Mouse (Mus musculus): ENCODE data around the gene Pcx. TPM values are rescaled to one million over a fixed set of nuclear protein-coding genes. Genes with fewer than 3 reads are reported as not detected.

The Pcx gene
- polyA plus RNA-seq, 1 experiment from 2014 or later: 19.6 TPM

- H3K9me3 ChIP-seq (ENCODE audit: control insufficient read depth, low read length): no peaks in the 10 kb centered on the region
- H3K27ac ChIP-seq (ENCODE audit: low read depth, low read length): no peak overlapping the region
- no peak overlapping the region for H3K4me3 ChIP-seq (ENCODE audit: low read depth, low read length)
- no peaks in the 10 kb centered on the region for H3K4me1 ChIP-seq (ENCODE audit: control insufficient read depth, insufficient read depth, low read length)
- DNase-seq (ENCODE audit: low spot score) (no peak), ATAC-seq (ENCODE audit: insufficient read depth, low FRiP score, low TSS enrichment) (no peak)
- H3K9ac ChIP-seq (ENCODE audit: low read length): no peak overlapping the region
- H3K36me3 ChIP-seq (ENCODE audit: control insufficient read depth, insufficient read depth, low read length): no peaks in the 10 kb centered on the region
- 53% methylated on average over 7 of the region's 7 CpGs for WGBS
- H3K4me2 ChIP-seq (ENCODE audit: low read depth): no peak overlapping the region
- H3K27me3 ChIP-seq (ENCODE audit: control insufficient read depth, insufficient read depth, low read length): no peaks in the 10 kb centered on the region
Measured at GRCm38 (mm10) chr19:4593792-4594522, 83.7 kb downstream of the Pcx start.

GRCm38 (mm10) chr19:4596071-4596470 is 85.8 kb downstream of the Pcx start:
- DNase-seq (ENCODE audit: low spot score) (no peak), ATAC-seq (ENCODE audit: insufficient read depth, low FRiP score, low TSS enrichment) (no peak)
- WGBS: 82% methylated on average over 2 of the region's 2 CpGs
- Histone ChIP-seq H3K27ac (ENCODE audit: low read depth, low read length) (no peak overlapping the region), H3K4me2 (ENCODE audit: low read depth) (no peak overlapping the region), H3K9ac (ENCODE audit: low read length) (no peak overlapping the region), H3K4me1 (ENCODE audit: control insufficient read depth, insufficient read depth, low read length) (no peaks in the 10 kb centered on the region), H3K27me3 (ENCODE audit: control insufficient read depth, insufficient read depth, low read length) (no peaks in the 10 kb centered on the region), H3K36me3 (ENCODE audit: control insufficient read depth, insufficient read depth, low read length) (no peaks in the 10 kb centered on the region), H3K9me3 (ENCODE audit: control insufficient read depth, low read length) (no peaks in the 10 kb centered on the region), H3K4me3 (ENCODE audit: low read depth, low read length) (no peak overlapping the region)

GRCm38 (mm10) chr19:4602459-4602858 is 92.2 kb downstream of the Pcx start:
- 92% methylated on average over 20 of the region's 20 CpGs for WGBS
- Histone ChIP-seq H3K9ac (ENCODE audit: low read length) (no peak overlapping the region), H3K4me2 (ENCODE audit: low read depth) (no peak overlapping the region), H3K4me3 (ENCODE audit: low read depth, low read length) (no peak overlapping the region), H3K27me3 (ENCODE audit: control insufficient read depth, insufficient read depth, low read length) (no peaks in the 10 kb centered on the region), H3K4me1 (ENCODE audit: control insufficient read depth, insufficient read depth, low read length) (no peaks in the 10 kb centered on the region; the same call in 1 of the 2 replicates), H3K27ac (ENCODE audit: low read depth, low read length) (no peak overlapping the region), H3K9me3 (ENCODE audit: control insufficient read depth, low read length) (no peaks in the 10 kb centered on the region), H3K36me3 (ENCODE audit: control insufficient read depth, insufficient read depth, low read length) (no peaks in the 10 kb centered on the region)
- DNase-seq (ENCODE audit: low spot score): no peak
- no peak for ATAC-seq (ENCODE audit: insufficient read depth, low FRiP score, low TSS enrichment)

GRCm38 (mm10) chr19:4603801-4604723 is 93.8 kb downstream of the Pcx start:
- Histone ChIP-seq H3K9me3 (ENCODE audit: control insufficient read depth, low read length) (no peaks in the 10 kb centered on the region), H3K4me1 (ENCODE audit: control insufficient read depth, insufficient read depth, low read length) (no peaks in the 10 kb centered on the region; the same call in 1 of the 2 replicates), H3K27ac (ENCODE audit: low read depth, low read length) (no peak overlapping the region), H3K4me3 (ENCODE audit: low read depth, low read length) (no peak overlapping the region), H3K9ac (ENCODE audit: low read length) (no peak overlapping the region), H3K4me2 (ENCODE audit: low read depth) (no peak overlapping the region), H3K27me3 (ENCODE audit: control insufficient read depth, insufficient read depth, low read length) (no peaks in the 10 kb centered on the region), H3K36me3 (ENCODE audit: control insufficient read depth, insufficient read depth, low read length) (no peaks in the 10 kb centered on the region)
- no peak for ATAC-seq (ENCODE audit: insufficient read depth, low FRiP score, low TSS enrichment)
- peak; percentile 56 for DNase-seq (ENCODE audit: low spot score)
- WGBS: 44% methylated on average over 24 of the region's 24 CpGs

- Histone ChIP-seq H3K9ac (ENCODE audit: low read length) (no peak overlapping the region), H3K4me2 (ENCODE audit: low read depth) (no peak overlapping the region), H3K27me3 (ENCODE audit: control insufficient read depth, insufficient read depth, low read length) (no peaks in the 10 kb centered on the region), H3K9me3 (ENCODE audit: control insufficient read depth, low read length) (no peaks in the 10 kb centered on the region), H3K4me3 (ENCODE audit: low read depth, low read length) (no peak overlapping the region), H3K36me3 (ENCODE audit: control insufficient read depth, insufficient read depth, low read length) (no peaks in the 10 kb centered on the region), H3K4me1 (ENCODE audit: control insufficient read depth, insufficient read depth, low read length) (no peaks in the 10 kb centered on the region; the same call in 1 of the 2 replicates), H3K27ac (ENCODE audit: low read depth, low read length) (no peak overlapping the region)
- 89% methylated on average over 4 of the region's 4 CpGs for WGBS
- ATAC-seq (ENCODE audit: insufficient read depth, low FRiP score, low TSS enrichment): no peak
- DNase-seq (ENCODE audit: low spot score): no peak
Measured at GRCm38 (mm10) chr19:4605654-4606053, 95.4 kb downstream of the Pcx start.

GRCm38 (mm10) chr19:4607406-4607805 is 97.1 kb downstream of the Pcx start:
- H3K36me3 ChIP-seq (ENCODE audit: control insufficient read depth, insufficient read depth, low read length): peaks cover 3% of the 10 kb centered on the region; the same call in 1 of the 2 replicates
- no peaks in the 10 kb centered on the region for H3K27me3 ChIP-seq (ENCODE audit: control insufficient read depth, insufficient read depth, low read length)
- H3K4me2 ChIP-seq (ENCODE audit: low read depth): no peak overlapping the region
- no peak overlapping the region for H3K9ac ChIP-seq (ENCODE audit: low read length)
- no peak overlapping the region for H3K4me3 ChIP-seq (ENCODE audit: low read depth, low read length)
- WGBS: 87% methylated on average over 12 of the region's 12 CpGs
- no peak for DNase-seq (ENCODE audit: low spot score)
- ATAC-seq (ENCODE audit: insufficient read depth, low FRiP score, low TSS enrichment): no peak
- H3K4me1 ChIP-seq (ENCODE audit: control insufficient read depth, insufficient read depth, low read length): no peaks in the 10 kb centered on the region; the same call in 1 of the 2 replicates
- H3K27ac ChIP-seq (ENCODE audit: low read depth, low read length): no peak overlapping the region
- no peaks in the 10 kb centered on the region for H3K9me3 ChIP-seq (ENCODE audit: control insufficient read depth, low read length)

- no peak overlapping the region for H3K27ac ChIP-seq (ENCODE audit: low read depth, low read length)
- WGBS: 86% methylated on average over 4 of the region's 4 CpGs
- H3K36me3 ChIP-seq (ENCODE audit: control insufficient read depth, insufficient read depth, low read length): peaks cover 5% of the 10 kb centered on the region
- no peak overlapping the region for H3K4me2 ChIP-seq (ENCODE audit: low read depth)
- H3K9ac ChIP-seq (ENCODE audit: low read length): no peak overlapping the region
- H3K9me3 ChIP-seq (ENCODE audit: control insufficient read depth, low read length): no peaks in the 10 kb centered on the region
- no peak overlapping the region for H3K4me3 ChIP-seq (ENCODE audit: low read depth, low read length)
- peaks cover 4% of the 10 kb centered on the region; the same call in 1 of the 2 replicates for H3K4me1 ChIP-seq (ENCODE audit: control insufficient read depth, insufficient read depth, low read length)
- no peaks in the 10 kb centered on the region for H3K27me3 ChIP-seq (ENCODE audit: control insufficient read depth, insufficient read depth, low read length)
- DNase-seq (ENCODE audit: low spot score) (no peak), ATAC-seq (ENCODE audit: insufficient read depth, low FRiP score, low TSS enrichment) (no peak)
Measured at GRCm38 (mm10) chr19:4608511-4608910, 98.2 kb downstream of the Pcx start.

- peaks cover 5% of the 10 kb centered on the region for H3K36me3 ChIP-seq (ENCODE audit: control insufficient read depth, insufficient read depth, low read length)
- no peaks in the 10 kb centered on the region for H3K27me3 ChIP-seq (ENCODE audit: control insufficient read depth, insufficient read depth, low read length)
- H3K4me2 ChIP-seq (ENCODE audit: low read depth): no peak overlapping the region
- DNase-seq (ENCODE audit: low spot score) (no peak), ATAC-seq (ENCODE audit: insufficient read depth, low FRiP score, low TSS enrichment) (no peak)
- no peak overlapping the region for H3K9ac ChIP-seq (ENCODE audit: low read length)
- no peak overlapping the region for H3K27ac ChIP-seq (ENCODE audit: low read depth, low read length)
- no peak overlapping the region for H3K4me3 ChIP-seq (ENCODE audit: low read depth, low read length)
- 71% methylated on average over 4 of the region's 4 CpGs for WGBS
- H3K9me3 ChIP-seq (ENCODE audit: control insufficient read depth, low read length): no peaks in the 10 kb centered on the region
- peaks cover 15% of the 10 kb centered on the region for H3K4me1 ChIP-seq (ENCODE audit: control insufficient read depth, insufficient read depth, low read length)
Measured at GRCm38 (mm10) chr19:4610109-4610508, 99.8 kb downstream of the Pcx start.
